Mouse (Mus musculus) heart, embryonic 15.5 days (tissue): ENCODE results near the gene Iqschfp. TPM values are rescaled to one million over a fixed set of nuclear protein-coding genes. Genes with fewer than 3 reads are reported as not detected.
A peak's percentile ranks its signal among the peaks of the same experiment; 100 is the strongest.

ENCODE experiments used
- ATAC-seq: fragments of 200-750 bp; cut with Nextera tagmentation; replicated peaks from 2 replicates; pipeline ENCODE4 v1.8.0; 2017; ENCODE audit warnings: low read depth, moderate TSS enrichment; ENCODE audit not compliant: insufficient number of reproducible peaks, insufficient read depth, low FRiP score
- H3K27ac ChIP-seq: fragments of 300-500 bp; sonication (generic); 2 replicates; pipeline ENCODE4 v1.5.1; 2015; ENCODE audit warnings: mild to moderate bottlenecking, inconsistent platforms
- H3K27me3 ChIP-seq: fragments of 300-500 bp; sonication (generic); 2 replicates; pipeline ENCODE4 v1.6.1; 2015; ENCODE audit warnings: inconsistent platforms
- H3K36me3 ChIP-seq: fragments of 300-500 bp; sonication (generic); 2 replicates; pipeline ENCODE4 v1.6.1; 2015; ENCODE audit warnings: mild to moderate bottlenecking, inconsistent platforms
- H3K4me1 ChIP-seq: fragments of 300-500 bp; sonication (generic); replicated peaks from 2 replicates; pipeline ENCODE4 v1.6.1; 2015; ENCODE audit warnings: inconsistent platforms
- H3K4me2 ChIP-seq: fragments of 300-500 bp; sonication (generic); 2 replicates; pipeline ENCODE4 v1.6.1; 2015; ENCODE audit warnings: inconsistent platforms, mild to moderate bottlenecking, moderate library complexity
- H3K4me3 ChIP-seq: fragments of 300-500 bp; sonication (generic); 2 replicates; pipeline ENCODE4 v1.5.1; 2015; ENCODE audit warnings: mild to moderate bottlenecking, inconsistent platforms
- H3K9ac ChIP-seq: fragments of 300-500 bp; sonication (generic); 2 replicates; pipeline ENCODE4 v1.6.1; 2015; ENCODE audit warnings: mild to moderate bottlenecking, inconsistent platforms
- H3K9me3 ChIP-seq: fragments of 300-500 bp; sonication (generic); replicated peaks from 2 replicates; pipeline ENCODE4 v1.6.1; 2016; ENCODE audit warnings: inconsistent platforms
- WGBS: fragments of 180-500 bp; shearing (Covaris S2); methylation state at CpG from one replicate; pipeline ENCODE4 v1.1.7; 2015; ENCODE audit warnings: mixed read lengths; 5-methylcytosine and 5-hydroxymethylcytosine counted together
- polyA plus RNA-seq: library from polyadenylated mRNA; unstranded; fragments of >200 nt; fragmentation: Nextera tagmentation; extraction: Ambion mirVana; gene quantifications from 2 replicates; pipeline ENCODE4 v1.2.1, GENCODE M21; 2015

Iqschfp gene
- polyA plus RNA-seq, 1 experiment from 2014 or later = not detected

DNA sequence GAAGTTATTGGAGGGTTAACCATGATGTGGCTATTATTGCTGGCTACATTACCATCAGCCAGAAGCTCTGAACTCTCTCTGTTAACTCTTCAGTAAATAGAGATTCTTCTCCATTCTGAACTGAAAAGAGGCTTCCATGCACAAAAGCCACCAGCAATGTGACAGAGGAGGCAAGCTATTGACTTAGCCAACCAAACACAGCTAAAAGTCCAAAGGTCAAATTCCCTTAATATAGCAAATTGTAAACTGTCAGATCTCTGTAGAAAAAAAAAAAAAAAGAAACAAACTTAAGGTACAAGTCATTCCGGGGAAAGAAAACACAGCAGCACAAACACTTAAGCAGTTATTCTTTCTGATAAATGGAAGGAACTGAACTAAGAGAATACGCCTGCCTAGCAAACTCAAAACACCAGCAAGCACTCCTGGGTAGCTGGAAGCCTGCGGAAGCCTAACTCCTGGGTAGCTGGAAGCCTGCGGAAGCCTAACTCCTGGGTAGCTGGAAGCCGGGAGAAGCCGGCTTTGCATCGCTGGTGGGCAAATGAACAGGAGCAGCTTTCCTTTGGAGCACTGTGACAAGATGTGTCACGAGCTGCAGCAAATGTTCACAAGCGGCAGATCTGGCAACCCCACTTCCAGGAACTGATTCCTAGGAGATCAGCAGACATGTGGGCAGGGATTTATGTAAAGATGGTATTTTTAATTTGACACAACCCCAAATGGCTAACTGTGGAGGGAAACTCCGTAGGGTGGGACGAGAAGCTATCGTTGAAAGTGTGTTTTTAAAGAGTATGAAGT is 701.2 kb downstream of the Iqschfp start:
- Histone ChIP-seq H3K36me3 (no peaks in the 10 kb centered on the region), H3K27me3 (no peaks in the 10 kb centered on the region), H3K9ac (no peak overlapping the region), H3K27ac (no peak overlapping the region), H3K4me2 (no peak overlapping the region), H3K4me3 (no peak overlapping the region), H3K9me3 (no peaks in the 10 kb centered on the region), H3K4me1 (peaks cover 28% of the 10 kb centered on the region)
- 77% methylated on average over 12 of the region's 12 CpGs for WGBS
- ATAC-seq = no peak

DNA sequence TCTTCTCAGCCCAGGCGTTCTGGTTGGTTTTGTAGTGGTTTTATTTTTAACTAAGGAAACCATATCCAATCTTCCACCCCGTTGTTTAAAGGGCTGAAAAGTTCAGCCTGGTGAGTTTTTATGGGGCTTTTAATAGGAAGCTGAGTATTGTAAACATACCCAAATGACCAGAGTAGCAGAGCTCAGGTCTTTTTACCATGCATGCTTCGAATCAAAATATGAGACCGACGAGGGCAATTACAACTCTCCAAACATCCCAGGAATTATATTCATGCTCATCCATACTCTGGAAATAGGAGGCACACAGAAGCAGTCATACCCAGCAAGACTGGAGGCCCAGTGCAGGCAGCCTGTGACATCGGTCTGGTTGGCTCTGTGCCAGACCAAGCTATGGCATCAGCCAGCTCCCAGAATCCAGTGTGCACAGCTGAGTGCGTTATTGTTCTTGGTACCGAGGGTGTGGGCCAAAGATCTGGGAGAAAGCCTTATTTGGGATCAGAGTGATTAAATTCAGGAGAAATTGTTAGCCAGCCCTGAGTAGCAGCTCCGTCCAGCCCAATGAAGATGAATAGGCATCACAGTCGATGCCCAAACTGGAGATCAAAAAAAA is 703.4 kb downstream of the Iqschfp start:
- no peak overlapping the region for H3K27ac ChIP-seq

GRCm38 (mm10) chr3:68596938-68597337 is 704.9 kb downstream of the Iqschfp start:
- H3K27ac ChIP-seq = no peak overlapping the region
- no peak overlapping the region for H3K9ac ChIP-seq
- no peak overlapping the region for H3K4me2 ChIP-seq
- 95% methylated on average over 4 of the region's 4 CpGs for WGBS
- H3K4me3 ChIP-seq = no peak overlapping the region
- no peaks in the 10 kb centered on the region for H3K27me3 ChIP-seq
- no peaks in the 10 kb centered on the region for H3K9me3 ChIP-seq
- H3K36me3 ChIP-seq = no peaks in the 10 kb centered on the region
- peaks cover 14% of the 10 kb centered on the region for H3K4me1 ChIP-seq
- no peak for ATAC-seq

More for the DNA sequence above, 703.4 kb downstream of the Iqschfp start:
- Histone ChIP-seq H3K9me3 (no peaks in the 10 kb centered on the region), H3K4me1 (peaks cover 17% of the 10 kb centered on the region), H3K4me3 (no peak overlapping the region), H3K4me2 (no peak overlapping the region), H3K36me3 (no peaks in the 10 kb centered on the region), H3K9ac (no peak overlapping the region), H3K27me3 (no peaks in the 10 kb centered on the region)
- ATAC-seq = no peak
- WGBS = 64% methylated on average over 10 of the region's 10 CpGs

DNA sequence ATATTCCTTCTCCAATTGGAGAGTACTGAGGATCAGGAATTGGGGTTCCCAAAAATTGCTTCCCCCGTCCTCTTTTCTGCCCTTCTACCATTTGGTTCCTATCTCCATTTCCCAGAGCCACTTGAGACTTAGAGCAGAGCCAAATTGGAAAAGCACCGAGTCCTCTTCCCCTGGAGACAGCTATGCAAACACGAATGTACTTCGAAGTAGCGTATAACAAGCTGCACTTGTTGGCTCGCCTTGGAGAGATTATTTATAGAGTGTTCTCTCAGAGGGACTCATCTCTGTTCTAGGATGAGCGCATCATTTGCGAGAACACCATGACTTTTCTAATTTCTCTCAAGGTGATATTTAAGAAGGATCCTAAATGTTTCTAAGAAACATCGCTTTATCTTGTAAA is 710.9 kb downstream of the Iqschfp start:
- Histone ChIP-seq H3K4me1 (peaks cover 18% of the 10 kb centered on the region), H3K4me2 (no peak overlapping the region), H3K27ac (peak overlapping the region; percentile 57), H3K4me3 (no peak overlapping the region), H3K36me3 (peaks cover 3% of the 10 kb centered on the region; the same call in 1 of the 2 replicates), H3K9ac (no peak overlapping the region), H3K27me3 (no peaks in the 10 kb centered on the region), H3K9me3 (no peaks in the 10 kb centered on the region)
- peak; percentile 55; the same call in 1 of the 2 replicates for ATAC-seq
- WGBS = 49% methylated on average over 9 of the region's 9 CpGs

DNA sequence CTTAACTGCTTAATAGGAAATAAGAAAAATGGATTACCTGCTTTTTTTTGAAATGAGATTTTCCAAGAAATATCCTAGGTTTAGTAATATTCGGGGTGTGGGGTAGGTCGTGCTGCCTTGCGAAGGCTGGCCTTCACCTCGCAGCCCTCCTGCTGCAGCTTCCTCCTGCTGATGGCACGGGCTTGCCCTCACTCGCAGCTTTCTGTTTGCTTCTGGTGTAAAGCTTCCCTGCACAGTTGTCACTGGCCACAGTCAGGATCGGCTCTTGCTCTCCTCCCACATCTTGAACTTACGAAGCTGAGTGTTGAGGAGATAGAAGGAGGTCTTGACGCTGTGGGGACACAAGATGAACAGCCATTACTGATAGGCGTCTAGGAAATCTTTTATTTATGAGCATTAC is 712.4 kb downstream of the Iqschfp start:
- H3K27ac ChIP-seq = no peak overlapping the region
- WGBS = 66% methylated on average over 10 of the region's 10 CpGs
- H3K9me3 ChIP-seq = no peaks in the 10 kb centered on the region
- H3K36me3 ChIP-seq = peaks cover 3% of the 10 kb centered on the region; the same call in 1 of the 2 replicates
- no peak overlapping the region for H3K4me2 ChIP-seq
- no peaks in the 10 kb centered on the region for H3K27me3 ChIP-seq
- peaks cover 24% of the 10 kb centered on the region for H3K4me1 ChIP-seq
- ATAC-seq = no peak
- no peak overlapping the region for H3K9ac ChIP-seq
- H3K4me3 ChIP-seq = no peak overlapping the region

DNA sequence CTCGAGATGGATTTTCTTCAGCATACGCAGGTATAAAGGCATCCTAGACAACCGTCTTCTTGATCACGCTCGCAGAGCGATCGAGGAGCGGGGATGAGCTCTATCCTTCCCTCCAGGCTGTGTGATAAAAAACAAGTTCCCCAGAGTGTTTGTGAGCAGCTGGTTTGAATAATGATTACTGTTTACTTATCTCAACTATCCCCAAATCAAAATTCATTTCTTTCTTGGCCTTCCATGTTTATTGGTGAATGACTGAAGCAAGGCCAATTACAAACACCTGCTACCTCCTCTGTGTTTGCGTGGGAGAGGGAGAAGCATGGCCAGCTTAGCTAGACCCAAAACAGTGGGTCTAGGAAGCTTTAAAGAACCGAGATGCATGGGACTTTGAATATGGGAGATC is 712.9 kb downstream of the Iqschfp start:
- peaks cover 3% of the 10 kb centered on the region; the same call in 1 of the 2 replicates for H3K36me3 ChIP-seq
- H3K4me3 ChIP-seq = no peak overlapping the region
- no peak for ATAC-seq
- H3K27me3 ChIP-seq = no peaks in the 10 kb centered on the region
- no peaks in the 10 kb centered on the region for H3K9me3 ChIP-seq
- H3K9ac ChIP-seq = no peak overlapping the region
- peaks cover 29% of the 10 kb centered on the region for H3K4me1 ChIP-seq
- WGBS = 80% methylated on average over 10 of the region's 10 CpGs
- no peak overlapping the region for H3K27ac ChIP-seq
- H3K4me2 ChIP-seq = no peak overlapping the region

GRCm38 (mm10) chr3:68605942-68606603 is 714.0 kb downstream of the Iqschfp start:
- Histone ChIP-seq H3K4me3 (no peak overlapping the region), H3K9ac (no peak overlapping the region), H3K4me1 (peaks cover 28% of the 10 kb centered on the region), H3K9me3 (no peaks in the 10 kb centered on the region), H3K27me3 (no peaks in the 10 kb centered on the region), H3K4me2 (no peak overlapping the region), H3K27ac (no peak overlapping the region), H3K36me3 (peaks cover 3% of the 10 kb centered on the region; the same call in 1 of the 2 replicates)
- 82% methylated on average over 7 of the region's 7 CpGs for WGBS
- ATAC-seq = no peak

DNA sequence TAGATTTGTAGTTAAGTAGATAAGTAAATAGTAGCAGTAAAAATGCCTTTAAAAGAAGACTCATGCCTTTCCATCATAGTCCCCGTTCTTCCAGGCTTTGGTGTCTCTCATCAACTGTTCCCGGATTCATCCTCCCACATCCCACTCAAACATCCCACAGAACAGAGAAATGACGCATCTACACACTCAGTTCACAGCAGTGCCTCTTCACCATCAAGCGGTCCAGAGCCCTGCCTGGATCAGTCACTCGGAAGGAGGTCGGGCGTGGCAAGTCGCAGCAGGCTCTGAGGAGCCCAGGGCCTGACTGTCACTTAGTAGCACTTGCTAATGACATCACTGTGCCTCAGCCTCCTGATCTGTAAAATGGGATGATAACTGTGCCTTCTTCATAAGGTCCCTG is 714.7 kb downstream of the Iqschfp start:
- Histone ChIP-seq H3K27me3 (no peaks in the 10 kb centered on the region), H3K9ac (no peak overlapping the region), H3K4me1 (peaks cover 28% of the 10 kb centered on the region), H3K36me3 (peaks cover 3% of the 10 kb centered on the region; the same call in 1 of the 2 replicates), H3K9me3 (no peaks in the 10 kb centered on the region), H3K4me2 (no peak overlapping the region), H3K4me3 (no peak overlapping the region), H3K27ac (no peak overlapping the region)
- ATAC-seq = no peak
- WGBS = 88% methylated on average over 8 of the region's 8 CpGs

- peaks cover 24% of the 10 kb centered on the region for H3K4me1 ChIP-seq
- no peaks in the 10 kb centered on the region for H3K27me3 ChIP-seq
- no peak overlapping the region for H3K9ac ChIP-seq
- no peak overlapping the region for H3K4me3 ChIP-seq
- H3K36me3 ChIP-seq = peaks cover 3% of the 10 kb centered on the region; the same call in 1 of the 2 replicates
- no peak for ATAC-seq
- no peak overlapping the region for H3K27ac ChIP-seq
- 93% methylated on average over 8 of the region's 8 CpGs for WGBS
- H3K9me3 ChIP-seq = no peaks in the 10 kb centered on the region
- no peak overlapping the region for H3K4me2 ChIP-seq
Observed at GRCm38 (mm10) chr3:68607336-68607735, 715.3 kb downstream of the Iqschfp start.

GRCm38 (mm10) chr3:68608848-68609497 is 716.9 kb downstream of the Iqschfp start:
- Histone ChIP-seq H3K4me2 (no peak overlapping the region), H3K9ac (no peak overlapping the region), H3K4me3 (no peak overlapping the region), H3K27ac (no peak overlapping the region), H3K36me3 (peaks cover 3% of the 10 kb centered on the region; the same call in 1 of the 2 replicates), H3K27me3 (no peaks in the 10 kb centered on the region), H3K9me3 (no peaks in the 10 kb centered on the region), H3K4me1 (peaks cover 15% of the 10 kb centered on the region)
- WGBS = 56% methylated on average over 19 of the region's 19 CpGs
- ATAC-seq = no peak

DNA sequence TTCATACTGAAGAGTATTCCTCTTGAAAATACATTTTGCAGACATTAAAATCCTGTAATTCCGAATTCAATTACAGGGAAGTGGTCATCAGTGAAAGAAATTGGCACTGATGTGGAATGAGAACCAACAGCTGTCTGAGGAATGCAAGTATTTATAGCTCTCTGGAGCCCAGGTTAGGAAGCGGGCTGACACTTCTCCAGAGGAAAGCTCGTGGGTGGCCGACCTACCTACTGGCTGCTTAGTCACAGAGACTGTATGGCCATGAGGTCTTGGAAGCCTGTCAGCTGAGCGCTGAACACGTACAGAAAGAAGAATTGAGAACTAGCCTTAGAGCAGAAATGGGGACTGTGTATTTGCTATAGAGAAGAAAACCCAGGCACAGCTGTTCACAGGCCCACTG is 718.0 kb downstream of the Iqschfp start:
- ATAC-seq = no peak
- Histone ChIP-seq H3K36me3 (peaks cover 3% of the 10 kb centered on the region; the same call in 1 of the 2 replicates), H3K9me3 (no peaks in the 10 kb centered on the region), H3K27ac (peak overlapping the region; percentile 7; the same call in 1 of the 2 replicates), H3K27me3 (no peaks in the 10 kb centered on the region), H3K4me1 (peaks cover 15% of the 10 kb centered on the region), H3K9ac (no peak overlapping the region), H3K4me2 (0 out of 2 replicates have a peak overlapping the region, but pooled peaks have one; percentile 13), H3K4me3 (no peak overlapping the region)
- 33% methylated on average over 6 of the region's 6 CpGs for WGBS
